Mouse (Mus musculus): ENCODE results near the gene Glra1.

DNA sequence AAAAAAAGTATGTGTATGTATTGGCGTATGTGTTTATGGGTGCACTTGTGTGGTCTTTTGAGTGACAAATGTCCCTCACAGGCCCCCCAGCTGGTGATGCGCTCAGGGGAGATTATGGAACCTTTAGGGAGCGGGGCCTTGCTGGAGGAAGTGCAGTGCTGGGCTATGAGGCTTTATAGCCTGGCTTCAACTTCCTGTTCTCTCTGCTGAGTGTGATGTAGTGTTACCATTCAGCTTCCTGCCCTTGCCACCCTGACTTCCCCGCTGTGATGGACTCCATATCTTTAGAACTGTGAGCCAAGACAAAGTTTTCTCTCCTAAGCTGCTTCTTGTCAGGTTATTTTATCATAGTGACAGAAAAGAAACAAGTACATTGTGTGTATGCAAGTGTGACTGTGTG, 65.3 kb downstream of the Glra1 start:
- TF ChIP-seq FLI1 (IDR thresholded peaks at IDR 0.05; ENCODE audit: low read length), result no peak
- TF ChIP-seq GATA1 (IDR thresholded peaks at IDR 0.05; ENCODE audit: borderline replicate concordance, low read length), result no peak

All from megakaryocyte, embryonic 14.5 days (primary cell).